ENCODE assay signal across 16 mouse cellular contexts in the genomic region with DNA sequence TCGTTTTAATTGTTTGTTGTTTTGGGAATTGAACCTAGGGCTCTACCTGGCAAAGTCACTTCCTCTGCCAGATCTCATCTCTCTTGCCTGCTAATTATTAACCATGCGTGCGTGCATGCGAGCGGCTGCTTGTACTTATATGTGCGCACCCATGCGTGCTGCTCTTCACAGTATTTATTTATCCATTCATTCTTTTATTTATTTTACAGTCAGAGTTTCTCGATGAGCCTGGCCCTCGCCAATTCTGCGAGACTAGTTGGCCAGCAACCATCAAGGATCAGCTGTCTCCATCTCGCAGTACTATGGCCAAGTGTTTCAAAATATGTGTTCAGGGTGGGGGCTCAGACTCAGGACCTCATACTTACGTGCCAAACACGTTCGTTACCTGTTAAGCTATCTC. TPM values are rescaled to one million over a fixed set of nuclear protein-coding genes. Genes with fewer than 3 reads are reported as not detected.
DNase-seq lines count a peak whose midpoint lies in the region; ATAC-seq lines count a peak whose summit lies in the region.
"Had no signal": no experiment of that assay in that cellular context is flagged by ENCODE, and none has a peak within 500 bp of the region (broad histone marks: within the 10 kb centered on the region; RNA-seq: fewer than 3 reads in every experiment).

No protein-coding gene starts in this region.

- H3K27me3 ChIP-seq in hindbrain, embryonic 10.5 days (ENCODE audit: insufficient read depth, poor library complexity, severe bottlenecking): no peaks in the 10 kb centered on the region
- no peaks in the 10 kb centered on the region for H3K27me3 ChIP-seq in hindbrain, embryonic 11.5 days (ENCODE audit: control insufficient read depth, insufficient read depth, low read length)
- H3K27me3 ChIP-seq: hindbrain, embryonic 12.5 days had no signal

- no peak overlapping the region for H3K9ac ChIP-seq in hindbrain, embryonic 11.5 days (ENCODE audit: low read depth, low read length)
- H3K9ac ChIP-seq: hindbrain, embryonic 12.5 days; liver, embryonic 14.5 days; midbrain, embryonic 12.5 days had no signal

- no peak overlapping the region for H3K4me3 ChIP-seq in hindbrain, embryonic 10.5 days
- no peak overlapping the region for H3K4me3 ChIP-seq in hindbrain, embryonic 11.5 days (ENCODE audit: low read depth, low read length)
- H3K4me3 ChIP-seq: erythroblast, embryonic 14.5 days; hindbrain, embryonic 12.5 days; midbrain, embryonic 12.5 days had no signal

- DNase-seq in heart, adult 11 months: peak; percentile 94
- no peak for DNase-seq in heart, postnatal 4 days
- peak; percentile 44 for DNase-seq in urinary bladder, postnatal 14 days (ENCODE audit: low spot score)
- DNase-seq in urinary bladder, adult 2 months (ENCODE audit: low spot score): no peak
- DNase-seq in lung, postnatal 14 days: peak; percentile 51
- DNase-seq in right cerebral cortex, adult 18-20 months: no peak
- DNase-seq in hindbrain, embryonic 10.5 days (ENCODE audit: low spot score): no peak
- no peak for DNase-seq in hindbrain, embryonic 11.5 days (ENCODE audit: low spot score)
- DNase-seq: adrenal gland, postnatal 36 days; B cell, adult 2 months; cerebellum, adult 11-12 months; kidney, adult 18-20 months had no signal

- H3K4me1 ChIP-seq in hindbrain, embryonic 10.5 days (replicated peaks): peaks cover 34% of the 10 kb centered on the region
- H3K4me1 ChIP-seq in hindbrain, embryonic 11.5 days (replicated peaks; ENCODE audit: control insufficient read depth, insufficient read depth, low read length): no peaks in the 10 kb centered on the region

- H3K27ac ChIP-seq in hindbrain, embryonic 10.5 days: no peak overlapping the region
- H3K27ac ChIP-seq in hindbrain, embryonic 11.5 days (ENCODE audit: low read depth, low read length): no peak overlapping the region
- H3K27ac ChIP-seq: hindbrain, embryonic 12.5 days; liver, embryonic 14.5 days; midbrain, embryonic 12.5 days had no signal

- no peaks in the 10 kb centered on the region for H3K36me3 ChIP-seq in hindbrain, embryonic 10.5 days
- H3K36me3 ChIP-seq in hindbrain, embryonic 11.5 days (ENCODE audit: control insufficient read depth, insufficient read depth, low read length): no peaks in the 10 kb centered on the region
- H3K36me3 ChIP-seq: hindbrain, embryonic 12.5 days; midbrain, embryonic 12.5 days had no signal

- no peak for ATAC-seq in hindbrain, embryonic 11.5 days (ENCODE audit: low FRiP score)

- no peak overlapping the region for H3K4me2 ChIP-seq in hindbrain, embryonic 11.5 days (replicated peaks; ENCODE audit: low read depth, low read length)
- H3K4me2 ChIP-seq: hindbrain, embryonic 12.5 days; midbrain, embryonic 12.5 days had no signal

- 79% methylated on average over 14 of the region's 14 CpGs for WGBS in hindbrain, embryonic 10.5 days
- 86% methylated on average over 14 of the region's 14 CpGs for WGBS in hindbrain, embryonic 11.5 days

- no peaks in the 10 kb centered on the region for H3K9me3 ChIP-seq in hindbrain, embryonic 10.5 days
- H3K9me3 ChIP-seq in hindbrain, embryonic 11.5 days (ENCODE audit: control insufficient read depth, low read length): no peaks in the 10 kb centered on the region
- H3K9me3 ChIP-seq: hindbrain, embryonic 12.5 days; midbrain, embryonic 12.5 days had no signal

RNA-seq across cellular contexts. Expression of a gene that starts 6.0 kb away (rescaled TPM):
- 10 to 100 TPM; 13.4 to 14.0 TPM for total RNA-seq in heart, postnatal 4 days (2021)
- 6.2 and 8.3 TPM in 2 replicates for polyA plus RNA-seq in urinary bladder, adult 2 months (2012; rRNA removed)
- not detected in 2 replicates for polyA plus RNA-seq in hindbrain, embryonic 10.5 days (2016; fragmentation: Nextera tagmentation; extraction: Ambion mirVana)
- 0.27 and 0.37 TPM in 2 replicates for polyA plus RNA-seq in hindbrain, embryonic 11.5 days (2014; fragmentation: Nextera tagmentation; extraction: Ambion mirVana)
- polyA plus RNA-seq: erythroblast, embryonic 14.5 days had no signal

RNA-seq across cellular contexts. Expression of a gene that starts 32.1 kb away (rescaled TPM):
- total RNA-seq in heart, postnatal 4 days (2021): 10 to 100 TPM; 70.9 to 82.3 TPM
- polyA plus RNA-seq in urinary bladder, adult 2 months (2012; rRNA removed): 96.2 and 118 TPM in 2 replicates
- polyA plus RNA-seq in hindbrain, embryonic 10.5 days (2016; fragmentation: Nextera tagmentation; extraction: Ambion mirVana): 200 and 232 TPM in 2 replicates
- 154 and 169 TPM in 2 replicates for polyA plus RNA-seq in hindbrain, embryonic 11.5 days (2014; fragmentation: Nextera tagmentation; extraction: Ambion mirVana)

RNA-seq across cellular contexts. Expression of a gene that starts 38.0 kb away (rescaled TPM):
- 10 to 100 TPM; 15.7 to 15.9 TPM for total RNA-seq in heart, postnatal 4 days (2021)
- polyA plus RNA-seq in urinary bladder, adult 2 months (2012; rRNA removed): 5.7 and 11.9 TPM in 2 replicates
- polyA plus RNA-seq in hindbrain, embryonic 10.5 days (2016; fragmentation: Nextera tagmentation; extraction: Ambion mirVana): 5.2 and 5.4 TPM in 2 replicates
- 5.5 and 7.1 TPM in 2 replicates for polyA plus RNA-seq in hindbrain, embryonic 11.5 days (2014; fragmentation: Nextera tagmentation; extraction: Ambion mirVana)

RNA-seq across cellular contexts. Expression of a gene that starts 51.8 kb away (rescaled TPM):
- total RNA-seq in heart, postnatal 4 days (2021): not detected
- polyA plus RNA-seq in urinary bladder, adult 2 months (2012; rRNA removed): 0.08 and 0.15 TPM in 2 replicates
- 0.82 and 0.94 TPM in 2 replicates for polyA plus RNA-seq in hindbrain, embryonic 10.5 days (2016; fragmentation: Nextera tagmentation; extraction: Ambion mirVana)
- 0.14 and 1.2 TPM in 2 replicates for polyA plus RNA-seq in hindbrain, embryonic 11.5 days (2014; fragmentation: Nextera tagmentation; extraction: Ambion mirVana)

Comparison
In these comparisons a context has a peak if more than half of its experiments do, and no peak if none do; other contexts are left out.
1. DNase-seq: peak in heart, adult 11 months (single experiment), urinary bladder, postnatal 14 days (single experiment) and lung, postnatal 14 days (single experiment); none in heart, postnatal 4 days (single experiment), urinary bladder, adult 2 months (single experiment), right cerebral cortex, adult 18-20 months (single experiment), hindbrain, embryonic 10.5 days (single experiment) and hindbrain, embryonic 11.5 days (single experiment).